Mouse (Mus musculus) liver, embryonic 16.5 days (tissue): ENCODE data around the gene Plcg2. TPM values are rescaled to one million over a fixed set of nuclear protein-coding genes. Genes with fewer than 3 reads are reported as not detected.
A peak's percentile ranks its signal among the peaks of the same experiment; 100 is the strongest.

Experiments used
- ATAC-seq: fragments of 200-750 bp; cut with Nextera tagmentation; 2 replicates; pipeline ENCODE4 v1.8.0; 2017; ENCODE audit warnings: low read depth, mild to moderate bottlenecking, moderate number of reproducible peaks, moderate library complexity
- H3K27ac ChIP-seq: fragments of 300-500 bp; sonication (generic); 2 replicates; pipeline ENCODE4 v1.5.1; 2014; ENCODE audit warnings: mild to moderate bottlenecking, low read length
- H3K27me3 ChIP-seq: fragments of 300-500 bp; sonication (generic); 2 replicates; pipeline ENCODE4 v1.6.1; 2014; ENCODE audit warnings: low read depth, low read length, mixed read lengths; ENCODE audit not compliant: control insufficient read depth, insufficient read depth
- H3K36me3 ChIP-seq: fragments of 300-500 bp; sonication (generic); 2 replicates; pipeline ENCODE4 v1.6.1; 2014; ENCODE audit warnings: mild to moderate bottlenecking; ENCODE audit not compliant: control insufficient read depth, insufficient read depth
- H3K4me1 ChIP-seq: fragments of 300-500 bp; sonication (generic); 2 replicates; pipeline ENCODE4 v1.6.1; 2014; ENCODE audit warnings: low read depth, low read length, mixed read lengths; ENCODE audit not compliant: control insufficient read depth
- H3K4me2 ChIP-seq: fragments of 300-500 bp; sonication (generic); 2 replicates; pipeline ENCODE4 v1.6.1; 2014; ENCODE audit warnings: low read depth, low read length, mixed read lengths
- H3K4me3 ChIP-seq: fragments of 300-500 bp; sonication (generic); 2 replicates; pipeline ENCODE4 v1.5.1; 2014; ENCODE audit warnings: low read depth, mild to moderate bottlenecking, low read length
- H3K9ac ChIP-seq: fragments of 300-500 bp; sonication (generic); 2 replicates; pipeline ENCODE4 v1.6.1; 2014; ENCODE audit warnings: low read depth, low read length
- H3K9me3 ChIP-seq: fragments of 300-500 bp; sonication (generic); replicated peaks from 2 replicates; pipeline ENCODE4 v1.6.1; 2016; ENCODE audit warnings: low read length; ENCODE audit not compliant: control insufficient read depth
- WGBS: fragments of 180-500 bp; shearing (Covaris S2); extraction: QIAGEN DNeasy Blood & Tissue Kit; methylation state at CpG from one replicate; pipeline ENCODE4 v1.1.7; 2014; ENCODE audit not compliant: insufficient replicate concordance; 5-methylcytosine and 5-hydroxymethylcytosine counted together
- microRNA-seq: library from miRNA; unstranded; fragments of <30 nt; microRNA quantifications from one replicate; pipeline ENCODE4, GENCODE M21; 2016
- polyA plus RNA-seq: library from polyadenylated mRNA; unstranded; fragments of >200 nt; fragmentation: Nextera tagmentation; extraction: Ambion mirVana; gene quantifications from 2 replicates; pipeline ENCODE4 v1.2.1, GENCODE M21; 2015

Gene Plcg2
- polyA plus RNA-seq, 1 experiment from 2014 or later: 8.4 TPM

DNA sequence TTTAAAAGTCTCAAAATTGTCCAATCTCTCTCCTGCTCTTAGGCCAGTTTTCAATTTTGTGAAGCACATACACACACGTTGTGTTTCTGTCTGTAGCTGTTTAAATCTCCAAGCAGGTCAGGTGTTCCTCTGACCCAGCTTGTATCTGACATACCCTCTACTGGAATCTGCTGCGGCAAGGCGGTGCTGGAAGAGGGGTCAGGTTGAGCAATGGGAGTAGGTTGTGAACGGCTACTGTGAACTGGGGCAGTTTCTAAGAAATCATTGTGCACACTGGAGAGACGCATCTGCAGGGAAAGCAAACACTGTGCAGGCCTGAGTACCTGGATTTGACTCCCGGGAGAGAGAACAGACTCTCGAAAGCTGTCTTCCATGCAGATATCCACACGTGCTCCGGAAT lies 178.4 kb downstream of the Plcg2 start:
- Histone ChIP-seq H3K4me2 (peak overlapping the region; percentile 32; the same call in 1 of the 2 replicates), H3K27me3 (no peaks in the 10 kb centered on the region), H3K27ac (peak overlapping the region; percentile 70), H3K9ac (no peak overlapping the region), H3K36me3 (no peaks in the 10 kb centered on the region), H3K4me1 (no peaks in the 10 kb centered on the region; the same call in 1 of the 2 replicates), H3K4me3 (no peak overlapping the region), H3K9me3 (no peaks in the 10 kb centered on the region; the same call in 1 of the 2 replicates)
- WGBS: 57% methylated on average over 9 of the region's 9 CpGs
- peak; percentile 84 for ATAC-seq

DNA sequence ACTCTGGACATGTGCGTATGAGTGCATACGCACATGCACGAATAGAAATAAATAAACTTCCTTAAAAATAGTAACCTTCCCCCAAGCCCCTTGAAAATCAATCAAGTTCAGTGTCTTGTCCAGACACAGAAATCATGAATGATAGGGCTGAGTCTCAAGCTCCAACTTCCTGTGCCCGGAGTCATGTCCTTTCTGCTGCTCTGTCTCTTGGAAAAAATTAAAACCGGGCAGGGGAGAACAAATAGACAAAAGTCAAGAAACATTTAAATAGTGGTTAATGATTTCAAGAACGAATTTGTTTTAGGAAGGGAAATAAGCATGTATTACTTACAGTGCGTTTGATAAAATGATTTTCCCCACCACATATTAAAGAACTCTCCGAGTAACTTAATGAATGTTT lies 178.9 kb downstream of the Plcg2 start:
- H3K4me3 ChIP-seq: no peak overlapping the region
- H3K36me3 ChIP-seq: no peaks in the 10 kb centered on the region
- H3K4me2 ChIP-seq: peak overlapping the region; percentile 32; the same call in 1 of the 2 replicates
- ATAC-seq: no peak
- no peaks in the 10 kb centered on the region; the same call in 1 of the 2 replicates for H3K4me1 ChIP-seq
- no peaks in the 10 kb centered on the region; the same call in 1 of the 2 replicates for H3K9me3 ChIP-seq
- H3K27me3 ChIP-seq: no peaks in the 10 kb centered on the region
- H3K27ac ChIP-seq: peak overlapping the region; percentile 70
- 48% methylated on average over 8 of the region's 8 CpGs for WGBS
- H3K9ac ChIP-seq: no peak overlapping the region

DNA sequence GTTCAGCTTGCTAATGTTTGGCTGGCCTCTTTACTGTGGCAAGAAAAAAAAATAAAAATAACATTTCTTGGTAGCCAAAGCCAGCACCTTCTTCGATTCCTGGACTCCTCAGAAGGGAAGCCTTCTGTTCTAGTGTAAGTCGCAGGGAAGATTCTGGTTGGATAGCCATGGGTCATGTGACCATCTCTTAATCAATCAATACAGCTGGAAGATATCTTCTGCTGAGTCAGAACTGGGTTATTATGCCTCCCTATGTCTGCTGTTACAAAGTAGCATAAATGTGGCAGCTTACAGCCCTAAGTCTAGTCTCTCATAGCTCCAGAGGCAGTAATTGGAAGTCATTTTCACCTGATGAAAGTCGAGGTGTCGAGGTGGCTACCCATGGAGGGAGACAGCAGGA lies 180.6 kb downstream of the Plcg2 start:
- Histone ChIP-seq H3K9me3 (no peaks in the 10 kb centered on the region; the same call in 1 of the 2 replicates), H3K4me3 (no peak overlapping the region), H3K4me1 (no peaks in the 10 kb centered on the region; the same call in 1 of the 2 replicates), H3K27ac (no peak overlapping the region), H3K36me3 (no peaks in the 10 kb centered on the region), H3K9ac (no peak overlapping the region), H3K4me2 (no peak overlapping the region), H3K27me3 (no peaks in the 10 kb centered on the region)
- ATAC-seq: no peak
- 60% methylated on average over 4 of the region's 4 CpGs for WGBS

DNA sequence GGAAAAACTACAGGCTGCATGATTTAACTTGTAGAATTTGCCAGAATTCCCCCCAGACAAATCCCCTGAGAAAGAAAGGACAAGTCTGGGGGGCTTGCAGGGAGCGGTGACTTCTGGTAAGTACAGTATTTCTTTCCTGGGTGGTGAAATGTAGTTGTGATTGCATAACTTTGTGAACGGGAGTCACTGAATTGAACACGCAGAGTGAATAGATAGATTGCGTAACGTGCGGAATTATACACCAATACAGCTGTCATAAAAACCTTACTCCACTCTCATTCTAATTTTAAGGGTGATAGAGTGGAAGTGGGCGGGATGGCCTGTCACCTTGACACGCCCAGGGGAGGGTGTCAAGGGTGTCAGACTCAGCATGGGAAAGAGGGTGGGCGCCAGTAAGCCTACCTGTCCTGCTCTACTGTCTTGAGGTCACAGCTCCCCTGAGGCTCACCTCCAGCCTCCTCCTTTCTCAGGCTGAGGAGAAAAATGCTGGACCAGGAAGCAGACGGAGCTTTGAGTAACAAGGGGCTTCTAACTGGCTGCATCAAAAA lies 185.9 kb downstream of the Plcg2 start:
- Histone ChIP-seq H3K4me1 (peaks cover 4% of the 10 kb centered on the region), H3K9ac (no peak overlapping the region), H3K27ac (0 out of 2 replicates have a peak overlapping the region, but pooled peaks have one; percentile 5), H3K36me3 (no peaks in the 10 kb centered on the region), H3K9me3 (no peaks in the 10 kb centered on the region; the same call in 1 of the 2 replicates), H3K4me2 (no peak overlapping the region), H3K27me3 (no peaks in the 10 kb centered on the region), H3K4me3 (no peak overlapping the region)
- 59% methylated on average over 10 of the region's 10 CpGs for WGBS
- ATAC-seq: no peak

DNA sequence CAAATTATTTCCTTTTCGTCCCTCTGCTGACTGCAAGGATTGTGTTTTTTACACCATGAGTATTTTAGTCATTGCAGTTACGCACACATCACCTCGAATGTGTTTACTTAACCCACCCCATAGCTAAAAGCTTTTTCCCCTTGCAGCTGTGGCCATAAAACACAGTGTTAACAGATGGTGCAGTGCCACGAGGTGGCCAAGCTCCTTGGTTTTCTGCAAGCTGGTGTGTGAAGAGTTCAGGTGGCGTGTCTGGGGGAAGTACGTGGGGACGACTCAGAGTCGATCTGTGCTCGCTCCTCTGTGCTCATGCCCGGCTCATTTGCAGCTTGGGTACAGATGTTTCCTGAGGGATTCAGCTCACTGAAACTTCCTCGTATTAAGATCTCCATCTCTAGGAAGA lies 186.4 kb downstream of the Plcg2 start:
- Histone ChIP-seq H3K27ac (no peak overlapping the region), H3K9ac (no peak overlapping the region), H3K4me2 (no peak overlapping the region), H3K27me3 (no peaks in the 10 kb centered on the region), H3K4me3 (no peak overlapping the region), H3K4me1 (peaks cover 4% of the 10 kb centered on the region), H3K9me3 (no peaks in the 10 kb centered on the region; the same call in 1 of the 2 replicates), H3K36me3 (no peaks in the 10 kb centered on the region)
- WGBS: 24% methylated on average over 11 of the region's 11 CpGs
- ATAC-seq: no peak

Small RNA genes lying within 50 kb of the gene (microRNA-seq; reads per million reads assigned to microRNA genes)
- gene Gm27361 (not detected), gene Mir7077 (not detected), gene Mir7078 (not detected)

Other genes with a start within 250 kb of the Plcg2 start
- gene Cmip, start 241.2 kb upstream of the Plcg2 start, polyA plus RNA-seq: 8.4 and 9.1 TPM in 2 replicates
- gene Sdr42e1, start 175.4 kb downstream of the Plcg2 start, polyA plus RNA-seq: 3.5 and 3.6 TPM in 2 replicates
- gene Hsd17b2, start 203.6 kb downstream of the Plcg2 start, polyA plus RNA-seq: 90.2 and 94.8 TPM in 2 replicates